Mouse (Mus musculus): ENCODE data around the gene Hmga1b. TPM values are rescaled to one million over a fixed set of nuclear protein-coding genes. Genes with fewer than 3 reads are reported as not detected.
A peak's percentile ranks its signal among the peaks of the same experiment; 100 is the strongest.

Gene Hmga1b
- total and polyA plus RNA-seq, 3 experiments, result 190 to 633 TPM; not detected in 1

DNA sequence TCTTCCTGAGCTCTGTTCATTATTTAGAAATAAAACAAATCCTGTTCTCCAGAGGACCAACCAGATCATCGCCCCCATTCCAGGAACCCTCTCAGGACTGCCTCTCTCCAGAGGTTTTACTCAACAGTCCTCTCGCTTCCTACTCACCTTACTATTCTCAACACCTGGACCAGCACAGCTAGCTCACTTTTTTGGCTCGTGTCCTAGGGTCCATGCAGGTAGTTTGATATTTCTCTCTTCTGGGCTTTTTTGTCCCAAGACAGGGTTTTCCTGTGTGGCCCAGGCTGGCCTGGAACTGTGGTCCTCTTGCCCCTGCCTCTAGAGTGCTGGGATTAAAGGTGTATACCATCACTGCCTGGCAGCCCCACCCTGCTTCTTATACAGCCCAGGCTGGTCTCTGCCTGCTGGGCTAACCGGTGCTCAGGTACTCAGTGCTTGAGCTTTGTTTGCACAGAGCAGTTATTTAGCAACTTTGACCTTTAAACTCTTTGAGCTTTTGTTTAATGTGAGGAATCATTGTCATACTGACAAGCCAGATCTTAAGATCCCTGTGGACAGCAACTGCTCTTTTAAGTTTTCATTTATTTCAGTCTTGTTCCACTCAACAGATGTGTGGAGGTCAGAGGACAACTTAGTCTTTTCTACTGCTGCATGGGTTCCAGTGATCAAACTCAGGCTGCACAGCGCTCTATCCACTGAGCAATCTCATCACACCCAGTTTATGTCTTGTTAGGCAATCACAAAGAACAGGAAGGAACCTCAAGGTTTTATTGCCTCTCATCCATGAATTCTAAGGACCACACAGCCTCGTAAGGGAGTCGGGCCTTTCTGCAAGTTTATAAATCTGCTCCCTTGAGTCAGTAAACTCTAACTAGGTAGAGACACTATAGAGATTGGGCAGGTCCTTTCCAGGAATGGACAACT lies 43.0 kb downstream of the Hmga1b start:
- Histone ChIP-seq H3K79me2 (ENCODE audit: control insufficient read depth, insufficient read depth, low read length, poor library complexity) (no peaks in the 10 kb centered on the region), H3K27ac (ENCODE audit: control insufficient read depth, low read depth, low read length) (no peak overlapping the region), H3K4me3 (ENCODE audit: control insufficient read depth in 1 of 2, insufficient read depth in 1 of 2, low read depth in 2 of 2, low read length in 2 of 2) (no peak overlapping the region), H3K27me3 (ENCODE audit: control insufficient read depth in 1 of 2, insufficient read depth in 2 of 2, low read length in 2 of 2) (no peaks in the 10 kb centered on the region), H3K4me1 (ENCODE audit: control insufficient read depth in 1 of 2, insufficient read depth in 2 of 2, low read length in 2 of 2) (no peaks in the 10 kb centered on the region), H3K9me3 (replicated peaks; ENCODE audit: insufficient read depth, low read length) (no peaks in the 10 kb centered on the region), H3K9ac (ENCODE audit: control insufficient read depth, low read depth, low read length, poor library complexity, severe bottlenecking) (no peak overlapping the region), H3K36me3 (ENCODE audit: control insufficient read depth in 1 of 2, insufficient read depth in 2 of 2, low read length in 2 of 2) (peaks cover 0 to 9% of the 10 kb centered on the region in 2 experiments; a peak in 2 of 4 replicates)
- TF ChIP-seq POLR2AphosphoS5 (IDR thresholded peaks at IDR 0.05; ENCODE audit: borderline replicate concordance, low read depth, low read length) (no peak), E2F4 (IDR thresholded peaks at IDR 0.05; ENCODE audit: borderline replicate concordance, low read depth, low read length) (no peak), JUND (IDR thresholded peaks at IDR 0.05; ENCODE audit: low read depth, low read length) (no peak), POLR2AphosphoS2 (IDR thresholded peaks at IDR 0.05; ENCODE audit: low read length) (peak; percentile 52), TAL1 (IDR thresholded peaks at IDR 0.05; ENCODE audit: low read length) (no peak), CHD2 (IDR thresholded peaks at IDR 0.05; ENCODE audit: low read length) (no peak), ZMIZ1 (IDR thresholded peaks at IDR 0.05; ENCODE audit: low read depth, low read length) (no peak), NRF1 (IDR thresholded peaks at IDR 0.05; ENCODE audit: insufficient read depth, low read depth, low read length, poor library complexity, severe bottlenecking) (no peak)
- no peak for DNase-seq (ENCODE audit: low read depth, low spot score)

DNA sequence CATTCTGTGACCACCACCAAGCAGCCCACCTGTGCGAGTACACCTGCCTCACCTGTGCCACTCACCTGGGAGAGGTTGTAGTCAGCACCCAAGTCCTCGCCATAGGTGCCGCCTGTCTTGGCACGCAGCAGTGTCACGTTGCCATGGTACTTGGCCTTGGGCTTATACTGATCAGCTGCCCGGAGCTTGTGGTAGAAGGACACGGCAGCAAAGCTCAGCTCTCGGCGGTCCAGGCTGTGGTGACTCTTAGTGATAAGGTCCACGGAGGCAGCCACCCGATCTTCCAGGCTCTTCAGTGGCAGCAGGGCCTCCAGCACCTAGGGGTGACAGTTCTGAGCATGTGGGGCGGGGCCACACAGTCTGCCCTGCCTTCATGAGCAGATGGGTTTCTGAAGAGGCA lies 45.4 kb downstream of the Hmga1b start:
- peak in 1 of 2 experiments; percentile 5; a peak in 1 of 4 replicates for TF ChIP-seq POLR2A (IDR thresholded peaks at IDR 0.05; ENCODE audit: control insufficient read depth in 1 of 2, insufficient read depth in 1 of 2, low read depth in 1 of 2, low read length in 2 of 2, poor library complexity in 1 of 2)
- no peak for TF ChIP-seq SIN3A (IDR thresholded peaks at IDR 0.05; ENCODE audit: low read length)
- Histone ChIP-seq H3K27me3 (ENCODE audit: control insufficient read depth in 1 of 2, insufficient read depth in 2 of 2, low read length in 2 of 2) (no peaks in the 10 kb centered on the region), H3K4me1 (ENCODE audit: control insufficient read depth in 1 of 2, insufficient read depth in 2 of 2, low read length in 2 of 2) (no peaks in the 10 kb centered on the region), H3K36me3 (ENCODE audit: control insufficient read depth in 1 of 2, insufficient read depth in 2 of 2, low read length in 2 of 2) (peaks cover 0 to 16% of the 10 kb centered on the region in 2 experiments; a peak in 2 of 4 replicates), H3K4me3 (ENCODE audit: control insufficient read depth in 1 of 2, insufficient read depth in 1 of 2, low read depth in 2 of 2, low read length in 2 of 2) (no peak overlapping the region), H3K79me2 (ENCODE audit: control insufficient read depth, insufficient read depth, low read length, poor library complexity) (no peaks in the 10 kb centered on the region), H3K9me3 (replicated peaks; ENCODE audit: insufficient read depth, low read length) (no peaks in the 10 kb centered on the region), H3K27ac (ENCODE audit: control insufficient read depth, low read depth, low read length) (no peak overlapping the region), H3K9ac (ENCODE audit: control insufficient read depth, low read depth, low read length, poor library complexity, severe bottlenecking) (no peak overlapping the region)
- no peak for DNase-seq (ENCODE audit: low read depth, low spot score)

DNA sequence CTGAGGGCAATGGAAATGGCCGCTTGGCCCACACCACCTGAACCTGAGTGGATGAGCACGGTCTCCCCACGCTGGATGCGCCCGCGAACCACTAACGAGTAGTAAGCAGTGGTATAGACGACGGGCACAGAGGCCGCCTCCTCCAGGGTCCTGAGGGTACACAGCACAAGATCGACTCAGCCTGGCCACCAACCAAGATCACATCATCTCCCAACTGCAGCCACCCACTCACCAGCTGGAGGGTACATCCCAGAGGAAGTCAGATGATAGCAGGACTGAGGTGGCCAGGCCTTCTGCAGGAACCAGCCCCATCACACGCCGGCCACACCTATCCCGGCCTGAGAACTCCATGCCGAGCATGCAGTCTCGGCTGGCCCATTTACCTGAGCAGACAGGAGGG lies 49.5 kb downstream of the Hmga1b start:
- no peak for DNase-seq (ENCODE audit: low read depth, low spot score)
- no peaks in the 10 kb centered on the region for H3K27me3 ChIP-seq (ENCODE audit: control insufficient read depth in 1 of 2, insufficient read depth in 2 of 2, low read length in 2 of 2)
- H3K79me2 ChIP-seq (ENCODE audit: control insufficient read depth, insufficient read depth, low read length, poor library complexity), result no peaks in the 10 kb centered on the region
- H3K36me3 ChIP-seq (ENCODE audit: control insufficient read depth in 1 of 2, insufficient read depth in 2 of 2, low read length in 2 of 2), result peaks cover 0 to 28% of the 10 kb centered on the region in 2 experiments; a peak in 2 of 4 replicates
- H3K9me3 ChIP-seq (replicated peaks; ENCODE audit: insufficient read depth, low read length), result no peaks in the 10 kb centered on the region
- no peaks in the 10 kb centered on the region for H3K4me1 ChIP-seq (ENCODE audit: control insufficient read depth in 1 of 2, insufficient read depth in 2 of 2, low read length in 2 of 2)
- no peak for TF ChIP-seq TAL1 (IDR thresholded peaks at IDR 0.05; ENCODE audit: low read length)
- no peak for TF ChIP-seq EP300 (IDR thresholded peaks at IDR 0.05; ENCODE audit: low read depth in 1 of 2, low read length in 2 of 2)
- H3K9ac ChIP-seq (ENCODE audit: control insufficient read depth, low read depth, low read length, poor library complexity, severe bottlenecking), result no peak overlapping the region
- H3K4me3 ChIP-seq (ENCODE audit: control insufficient read depth in 1 of 2, insufficient read depth in 1 of 2, low read depth in 2 of 2, low read length in 2 of 2), result no peak overlapping the region
- H3K27ac ChIP-seq (ENCODE audit: control insufficient read depth, low read depth, low read length), result no peak overlapping the region

Other genes with a start within 250 kb of the Hmga1b start
- gene Gcgr, start 232.1 kb upstream of the Hmga1b start, total RNA-seq (2012; rRNA removed), result not detected in 2 replicates
- not detected for gene Gcgr, start 232.1 kb upstream of the Hmga1b start, polyA plus RNA-seq (2012; ENCODE audit: insufficient read depth in 1 of 2, insufficient read length in 2 of 2, low read depth in 1 of 2, low replicate concordance in 2 of 2, missing spikeins in 1 of 2)
- gene Mcrip1, start 213.1 kb upstream of the Hmga1b start, total RNA-seq (2012; rRNA removed), result 27.2 and 36.6 TPM in 2 replicates
- 10 to 100 TPM in 1 of 2 experiments, not detected in 1; 83.5 TPM for gene Mcrip1, start 213.1 kb upstream of the Hmga1b start, polyA plus RNA-seq (2012; ENCODE audit: insufficient read depth in 1 of 2, insufficient read length in 2 of 2, low read depth in 1 of 2, low replicate concordance in 2 of 2, missing spikeins in 1 of 2)
- gene Ppp1r27, start 211.7 kb upstream of the Hmga1b start, total RNA-seq (2012; rRNA removed), result not detected in 2 replicates
- not detected for gene Ppp1r27, start 211.7 kb upstream of the Hmga1b start, polyA plus RNA-seq (2012; ENCODE audit: insufficient read depth in 1 of 2, insufficient read length in 2 of 2, low read depth in 1 of 2, low replicate concordance in 2 of 2, missing spikeins in 1 of 2)
- gene P4hb, start 189.5 kb upstream of the Hmga1b start, total RNA-seq (2012; rRNA removed), result 625 and 639 TPM in 2 replicates
- 1,000 to 10,000 TPM in 1 of 2 experiments, 100 to 1,000 TPM in 1; 563 to 1,152 TPM for gene P4hb, start 189.5 kb upstream of the Hmga1b start, polyA plus RNA-seq (2012; ENCODE audit: insufficient read depth in 1 of 2, insufficient read length in 2 of 2, low read depth in 1 of 2, low replicate concordance in 2 of 2, missing spikeins in 1 of 2)
- gene Arhgdia, start 181.2 kb upstream of the Hmga1b start, total RNA-seq (2012; rRNA removed), result 364 and 367 TPM in 2 replicates
- gene Arhgdia, start 181.2 kb upstream of the Hmga1b start, polyA plus RNA-seq (2012; ENCODE audit: insufficient read depth in 1 of 2, insufficient read length in 2 of 2, low read depth in 1 of 2, low replicate concordance in 2 of 2, missing spikeins in 1 of 2), result 100 to 1,000 TPM; 601 to 821 TPM
- 1,072 and 1,078 TPM in 2 replicates for gene Alyref, start 164.4 kb upstream of the Hmga1b start, total RNA-seq (2012; rRNA removed)
- 100 to 1,000 TPM in 1 of 2 experiments, not detected in 1; 600 TPM for gene Alyref, start 164.4 kb upstream of the Hmga1b start, polyA plus RNA-seq (2012; ENCODE audit: insufficient read depth in 1 of 2, insufficient read length in 2 of 2, low read depth in 1 of 2, low replicate concordance in 2 of 2, missing spikeins in 1 of 2)
- gene Anapc11, start 164.4 kb upstream of the Hmga1b start, total RNA-seq (2012; rRNA removed), result 97.3 and 130 TPM in 2 replicates
- gene Anapc11, start 164.4 kb upstream of the Hmga1b start, polyA plus RNA-seq (2012; ENCODE audit: insufficient read depth in 1 of 2, insufficient read length in 2 of 2, low read depth in 1 of 2, low replicate concordance in 2 of 2, missing spikeins in 1 of 2), result 100 to 1,000 TPM in 1 of 2 experiments, not detected in 1; 120 TPM
- 0.27 and 0.62 TPM in 2 replicates for gene Npb, start 154.3 kb upstream of the Hmga1b start, total RNA-seq (2012; rRNA removed)
- 1 to 10 TPM in 1 of 2 experiments, not detected in 1; 1.7 TPM for gene Npb, start 154.3 kb upstream of the Hmga1b start, polyA plus RNA-seq (2012; ENCODE audit: insufficient read depth in 1 of 2, insufficient read length in 2 of 2, low read depth in 1 of 2, low replicate concordance in 2 of 2, missing spikeins in 1 of 2)
- gene Pcyt2, start 144.9 kb upstream of the Hmga1b start, total RNA-seq (2012; rRNA removed), result 71.8 and 86.7 TPM in 2 replicates
- 10 to 100 TPM in 1 of 2 experiments, not detected in 1; 87.3 TPM for gene Pcyt2, start 144.9 kb upstream of the Hmga1b start, polyA plus RNA-seq (2012; ENCODE audit: insufficient read depth in 1 of 2, insufficient read length in 2 of 2, low read depth in 1 of 2, low replicate concordance in 2 of 2, missing spikeins in 1 of 2)
- 61.6 and 78.2 TPM in 2 replicates for gene Sirt7, start 137.6 kb upstream of the Hmga1b start, total RNA-seq (2012; rRNA removed)
- 10 to 100 TPM in 1 of 2 experiments, not detected in 1; 72.3 TPM for gene Sirt7, start 137.6 kb upstream of the Hmga1b start, polyA plus RNA-seq (2012; ENCODE audit: insufficient read depth in 1 of 2, insufficient read length in 2 of 2, low read depth in 1 of 2, low replicate concordance in 2 of 2, missing spikeins in 1 of 2)
- gene Mafg, start 129.2 kb upstream of the Hmga1b start, total RNA-seq (2012; rRNA removed), result 26.5 and 29.7 TPM in 2 replicates
- 100 to 1,000 TPM in 1 of 2 experiments, 10 to 100 TPM in 1; 54.0 to 113 TPM for gene Mafg, start 129.2 kb upstream of the Hmga1b start, polyA plus RNA-seq (2012; ENCODE audit: insufficient read depth in 1 of 2, insufficient read length in 2 of 2, low read depth in 1 of 2, low replicate concordance in 2 of 2, missing spikeins in 1 of 2)
- gene Pycr1, start 119.0 kb upstream of the Hmga1b start, total RNA-seq (2012; rRNA removed), result 2.6 and 7.1 TPM in 2 replicates
- gene Pycr1, start 119.0 kb upstream of the Hmga1b start, polyA plus RNA-seq (2012; ENCODE audit: insufficient read depth in 1 of 2, insufficient read length in 2 of 2, low read depth in 1 of 2, low replicate concordance in 2 of 2, missing spikeins in 1 of 2), result 10 to 100 TPM in 1 of 2 experiments, not detected in 1; 15.3 TPM
- gene Myadml2, start 114.6 kb upstream of the Hmga1b start, total RNA-seq (2012; rRNA removed), result not detected in 2 replicates
- gene Myadml2, start 114.6 kb upstream of the Hmga1b start, polyA plus RNA-seq (2012; ENCODE audit: insufficient read depth in 1 of 2, insufficient read length in 2 of 2, low read depth in 1 of 2, low replicate concordance in 2 of 2, missing spikeins in 1 of 2), result not detected
- gene Notum, start 101.6 kb upstream of the Hmga1b start, total RNA-seq (2012; rRNA removed), result not detected in 2 replicates
- gene Notum, start 101.6 kb upstream of the Hmga1b start, polyA plus RNA-seq (2012; ENCODE audit: insufficient read depth in 1 of 2, insufficient read length in 2 of 2, low read depth in 1 of 2, low replicate concordance in 2 of 2, missing spikeins in 1 of 2), result not detected
- 31.9 and 36.2 TPM in 2 replicates for gene Aspscr1, start 89.8 kb upstream of the Hmga1b start, total RNA-seq (2012; rRNA removed)
- 10 to 100 TPM in 1 of 2 experiments, not detected in 1; 72.5 TPM for gene Aspscr1, start 89.8 kb upstream of the Hmga1b start, polyA plus RNA-seq (2012; ENCODE audit: insufficient read depth in 1 of 2, insufficient read length in 2 of 2, low read depth in 1 of 2, low replicate concordance in 2 of 2, missing spikeins in 1 of 2)
- gene Cenpx, start 49.1 kb upstream of the Hmga1b start, total RNA-seq (2012; rRNA removed), result 140 and 141 TPM in 2 replicates
- 100 to 1,000 TPM in 1 of 2 experiments, not detected in 1; 206 TPM for gene Cenpx, start 49.1 kb upstream of the Hmga1b start, polyA plus RNA-seq (2012; ENCODE audit: insufficient read depth in 1 of 2, insufficient read length in 2 of 2, low read depth in 1 of 2, low replicate concordance in 2 of 2, missing spikeins in 1 of 2)
- 26.5 and 45.1 TPM in 2 replicates for gene Lrrc45, start 48.9 kb upstream of the Hmga1b start, total RNA-seq (2012; rRNA removed)
- 10 to 100 TPM in 1 of 2 experiments, not detected in 1; 31.0 TPM for gene Lrrc45, start 48.9 kb upstream of the Hmga1b start, polyA plus RNA-seq (2012; ENCODE audit: insufficient read depth in 1 of 2, insufficient read length in 2 of 2, low read depth in 1 of 2, low replicate concordance in 2 of 2, missing spikeins in 1 of 2)
- 7.8 and 12.0 TPM in 2 replicates for gene Rac3, start 41.3 kb upstream of the Hmga1b start, total RNA-seq (2012; rRNA removed)
- 10 to 100 TPM in 1 of 2 experiments, not detected in 1; 13.1 TPM for gene Rac3, start 41.3 kb upstream of the Hmga1b start, polyA plus RNA-seq (2012; ENCODE audit: insufficient read depth in 1 of 2, insufficient read length in 2 of 2, low read depth in 1 of 2, low replicate concordance in 2 of 2, missing spikeins in 1 of 2)
- 12.0 and 14.1 TPM in 2 replicates for gene Dcxr, start 35.5 kb upstream of the Hmga1b start, total RNA-seq (2012; rRNA removed)
- gene Dcxr, start 35.5 kb upstream of the Hmga1b start, polyA plus RNA-seq (2012; ENCODE audit: insufficient read depth in 1 of 2, insufficient read length in 2 of 2, low read depth in 1 of 2, low replicate concordance in 2 of 2, missing spikeins in 1 of 2), result 10 to 100 TPM in 1 of 2 experiments, not detected in 1; 12.2 TPM
- gene Cbr2, start 30.7 kb upstream of the Hmga1b start, total RNA-seq (2012; rRNA removed), result not detected in 2 replicates
- gene Cbr2, start 30.7 kb upstream of the Hmga1b start, polyA plus RNA-seq (2012; ENCODE audit: insufficient read depth in 1 of 2, insufficient read length in 2 of 2, low read depth in 1 of 2, low replicate concordance in 2 of 2, missing spikeins in 1 of 2), result not detected
- gene Rfng, start 21.4 kb downstream of the Hmga1b start, total RNA-seq (2012; rRNA removed), result 10.9 and 12.7 TPM in 2 replicates
- 10 to 100 TPM in 1 of 2 experiments, not detected in 1; 40.7 TPM for gene Rfng, start 21.4 kb downstream of the Hmga1b start, polyA plus RNA-seq (2012; ENCODE audit: insufficient read depth in 1 of 2, insufficient read length in 2 of 2, low read depth in 1 of 2, low replicate concordance in 2 of 2, missing spikeins in 1 of 2)
- gene Gps1, start 21.5 kb downstream of the Hmga1b start, total RNA-seq (2012; rRNA removed), result 206 and 266 TPM in 2 replicates
- 100 to 1,000 TPM; 173 to 219 TPM for gene Gps1, start 21.5 kb downstream of the Hmga1b start, polyA plus RNA-seq (2012; ENCODE audit: insufficient read depth in 1 of 2, insufficient read length in 2 of 2, low read depth in 1 of 2, low replicate concordance in 2 of 2, missing spikeins in 1 of 2)
- gene Dus1l, start 33.6 kb downstream of the Hmga1b start, total RNA-seq (2012; rRNA removed), result 190 and 203 TPM in 2 replicates
- gene Dus1l, start 33.6 kb downstream of the Hmga1b start, polyA plus RNA-seq (2012; ENCODE audit: insufficient read depth in 1 of 2, insufficient read length in 2 of 2, low read depth in 1 of 2, low replicate concordance in 2 of 2, missing spikeins in 1 of 2), result 100 to 1,000 TPM in 1 of 2 experiments, not detected in 1; 171 TPM
- 317 and 342 TPM in 2 replicates for gene Fasn, start 61.8 kb downstream of the Hmga1b start, total RNA-seq (2012; rRNA removed)
- 100 to 1,000 TPM; 256 to 313 TPM for gene Fasn, start 61.8 kb downstream of the Hmga1b start, polyA plus RNA-seq (2012; ENCODE audit: insufficient read depth in 1 of 2, insufficient read length in 2 of 2, low read depth in 1 of 2, low replicate concordance in 2 of 2, missing spikeins in 1 of 2)
- 4.4 and 5.3 TPM in 2 replicates for gene Ccdc57, start 170.1 kb downstream of the Hmga1b start, total RNA-seq (2012; rRNA removed)
- gene Ccdc57, start 170.1 kb downstream of the Hmga1b start, polyA plus RNA-seq (2012; ENCODE audit: insufficient read depth in 1 of 2, insufficient read length in 2 of 2, low read depth in 1 of 2, low replicate concordance in 2 of 2, missing spikeins in 1 of 2), result 1 to 10 TPM in 1 of 2 experiments, not detected in 1; 7.4 TPM
- 570 and 748 TPM in 2 replicates for gene Slc16a3, start 185.7 kb downstream of the Hmga1b start, total RNA-seq (2012; rRNA removed)
- gene Slc16a3, start 185.7 kb downstream of the Hmga1b start, polyA plus RNA-seq (2012; ENCODE audit: insufficient read depth in 1 of 2, insufficient read length in 2 of 2, low read depth in 1 of 2, low replicate concordance in 2 of 2, missing spikeins in 1 of 2), result 100 to 1,000 TPM in 1 of 2 experiments, 10 to 100 TPM in 1; 85.7 to 610 TPM
- gene Csnk1d, start 228.5 kb downstream of the Hmga1b start, total RNA-seq (2012; rRNA removed), result 81.3 and 83.2 TPM in 2 replicates
- gene Csnk1d, start 228.5 kb downstream of the Hmga1b start, polyA plus RNA-seq (2012; ENCODE audit: insufficient read depth in 1 of 2, insufficient read length in 2 of 2, low read depth in 1 of 2, low replicate concordance in 2 of 2, missing spikeins in 1 of 2), result 100 to 1,000 TPM; 121 to 329 TPM

All from MEL (cell line).